Mouse (Mus musculus): ENCODE measurements around the gene Csrp1. TPM values are rescaled to one million over a fixed set of nuclear protein-coding genes. Genes with fewer than 3 reads are reported as not detected.
A peak's percentile ranks its signal among the peaks of the same experiment; 100 is the strongest.

Csrp1 gene
- polyA plus RNA-seq, 1 experiment = 178 TPM

- TF ChIP-seq CTCF (IDR thresholded peaks at IDR 0.05; ENCODE audit: low read depth, low read length) = peak; percentile 83
- no peak for TF ChIP-seq POLR2A (IDR thresholded peaks at IDR 0.05; ENCODE audit: insufficient read depth, low read length)
- no peak for TF ChIP-seq EP300 (IDR thresholded peaks at IDR 0.05; ENCODE audit: insufficient read depth, low read depth, low read length)
- no peak overlapping the region for H3K27ac ChIP-seq (ENCODE audit: insufficient read depth, low read length)
Observed at GRCm38 (mm10) chr1:135698996-135699705, 20.7 kb upstream of the Csrp1 start.

GRCm38 (mm10) chr1:135699892-135700291, 20.0 kb upstream of the Csrp1 start:
- Histone ChIP-seq H3K36me3 (ENCODE audit: control insufficient read depth, insufficient read depth, low read length, poor library complexity, severe bottlenecking) (no peaks in the 10 kb centered on the region), H3K9me3 (replicated peaks; ENCODE audit: control insufficient read depth, insufficient read depth, low read length, poor library complexity, severe bottlenecking) (no peaks in the 10 kb centered on the region), H3K9ac (ENCODE audit: low read depth, poor library complexity, severe bottlenecking) (0 out of 2 replicates have a peak overlapping the region, but pooled peaks have one; percentile 13), H3K27me3 (ENCODE audit: control insufficient read depth, insufficient read depth, low read length, poor library complexity, severe bottlenecking) (no peaks in the 10 kb centered on the region), H3K27ac (ENCODE audit: insufficient read depth, low read length) (no peak overlapping the region), H3K4me1 (ENCODE audit: control insufficient read depth, insufficient read depth, low read length) (peaks cover 4% of the 10 kb centered on the region), H3K4me3 (ENCODE audit: low read depth, low read length) (no peak overlapping the region)
- TF ChIP-seq EP300 (IDR thresholded peaks at IDR 0.05; ENCODE audit: insufficient read depth, low read depth, low read length) (no peak), CTCF (IDR thresholded peaks at IDR 0.05; ENCODE audit: low read depth, low read length) (no peak), POLR2A (IDR thresholded peaks at IDR 0.05; ENCODE audit: insufficient read depth, low read length) (no peak)

More at GRCm38 (mm10) chr1:135698996-135699705, 20.7 kb upstream of the Csrp1 start:
- peaks cover 4% of the 10 kb centered on the region for H3K4me1 ChIP-seq (ENCODE audit: control insufficient read depth, insufficient read depth, low read length)
- H3K9ac ChIP-seq (ENCODE audit: low read depth, poor library complexity, severe bottlenecking) = 0 out of 2 replicates have a peak overlapping the region, but pooled peaks have one; percentile 24
- peak overlapping the region; percentile 41 for H3K4me3 ChIP-seq (ENCODE audit: low read depth, low read length)
- no peaks in the 10 kb centered on the region for H3K36me3 ChIP-seq (ENCODE audit: control insufficient read depth, insufficient read depth, low read length, poor library complexity, severe bottlenecking)
- H3K9me3 ChIP-seq (replicated peaks; ENCODE audit: control insufficient read depth, insufficient read depth, low read length, poor library complexity, severe bottlenecking) = no peaks in the 10 kb centered on the region
- H3K27me3 ChIP-seq (ENCODE audit: control insufficient read depth, insufficient read depth, low read length, poor library complexity, severe bottlenecking) = no peaks in the 10 kb centered on the region

GRCm38 (mm10) chr1:135700605-135701004, 19.3 kb upstream of the Csrp1 start:
- Histone ChIP-seq H3K9ac (ENCODE audit: low read depth, poor library complexity, severe bottlenecking) (no peak overlapping the region), H3K27me3 (ENCODE audit: control insufficient read depth, insufficient read depth, low read length, poor library complexity, severe bottlenecking) (no peaks in the 10 kb centered on the region), H3K4me1 (ENCODE audit: control insufficient read depth, insufficient read depth, low read length) (peaks cover 4% of the 10 kb centered on the region), H3K27ac (ENCODE audit: insufficient read depth, low read length) (no peak overlapping the region), H3K4me3 (ENCODE audit: low read depth, low read length) (no peak overlapping the region), H3K9me3 (replicated peaks; ENCODE audit: control insufficient read depth, insufficient read depth, low read length, poor library complexity, severe bottlenecking) (no peaks in the 10 kb centered on the region), H3K36me3 (ENCODE audit: control insufficient read depth, insufficient read depth, low read length, poor library complexity, severe bottlenecking) (no peaks in the 10 kb centered on the region)
- TF ChIP-seq EP300 (IDR thresholded peaks at IDR 0.05; ENCODE audit: insufficient read depth, low read depth, low read length) = no peak
- no peak for TF ChIP-seq POLR2A (IDR thresholded peaks at IDR 0.05; ENCODE audit: insufficient read depth, low read length)
- peak; percentile 85 for TF ChIP-seq CTCF (IDR thresholded peaks at IDR 0.05; ENCODE audit: low read depth, low read length)

GRCm38 (mm10) chr1:135701314-135701713, 18.5 kb upstream of the Csrp1 start:
- TF ChIP-seq POLR2A (IDR thresholded peaks at IDR 0.05; ENCODE audit: insufficient read depth, low read length) (no peak), CTCF (IDR thresholded peaks at IDR 0.05; ENCODE audit: low read depth, low read length) (no peak), EP300 (IDR thresholded peaks at IDR 0.05; ENCODE audit: insufficient read depth, low read depth, low read length) (no peak)
- Histone ChIP-seq H3K27ac (ENCODE audit: insufficient read depth, low read length) (no peak overlapping the region), H3K9ac (ENCODE audit: low read depth, poor library complexity, severe bottlenecking) (no peak overlapping the region), H3K4me1 (ENCODE audit: control insufficient read depth, insufficient read depth, low read length) (peaks cover 4% of the 10 kb centered on the region), H3K36me3 (ENCODE audit: control insufficient read depth, insufficient read depth, low read length, poor library complexity, severe bottlenecking) (no peaks in the 10 kb centered on the region), H3K9me3 (replicated peaks; ENCODE audit: control insufficient read depth, insufficient read depth, low read length, poor library complexity, severe bottlenecking) (no peaks in the 10 kb centered on the region), H3K4me3 (ENCODE audit: low read depth, low read length) (no peak overlapping the region), H3K27me3 (ENCODE audit: control insufficient read depth, insufficient read depth, low read length, poor library complexity, severe bottlenecking) (no peaks in the 10 kb centered on the region)

- no peaks in the 10 kb centered on the region for H3K36me3 ChIP-seq (ENCODE audit: control insufficient read depth, insufficient read depth, low read length, poor library complexity, severe bottlenecking)
- TF ChIP-seq EP300 (IDR thresholded peaks at IDR 0.05; ENCODE audit: insufficient read depth, low read depth, low read length) (no peak), POLR2A (IDR thresholded peaks at IDR 0.05; ENCODE audit: insufficient read depth, low read length) (no peak)
- H3K9me3 ChIP-seq (replicated peaks; ENCODE audit: control insufficient read depth, insufficient read depth, low read length, poor library complexity, severe bottlenecking) = no peaks in the 10 kb centered on the region
- no peak overlapping the region for H3K4me3 ChIP-seq (ENCODE audit: low read depth, low read length)
- H3K27me3 ChIP-seq (ENCODE audit: control insufficient read depth, insufficient read depth, low read length, poor library complexity, severe bottlenecking) = no peaks in the 10 kb centered on the region
- H3K27ac ChIP-seq (ENCODE audit: insufficient read depth, low read length) = no peak overlapping the region
- peaks cover 2% of the 10 kb centered on the region for H3K4me1 ChIP-seq (ENCODE audit: control insufficient read depth, insufficient read depth, low read length)
- H3K9ac ChIP-seq (ENCODE audit: low read depth, poor library complexity, severe bottlenecking) = no peak overlapping the region
Observed at GRCm38 (mm10) chr1:135702722-135703121, 17.1 kb upstream of the Csrp1 start.

- no peak overlapping the region for H3K27ac ChIP-seq (ENCODE audit: insufficient read depth, low read length)
- H3K4me1 ChIP-seq (ENCODE audit: control insufficient read depth, insufficient read depth, low read length) = no peaks in the 10 kb centered on the region
- H3K4me3 ChIP-seq (ENCODE audit: low read depth, low read length) = no peak overlapping the region
- H3K9me3 ChIP-seq (replicated peaks; ENCODE audit: control insufficient read depth, insufficient read depth, low read length, poor library complexity, severe bottlenecking) = no peaks in the 10 kb centered on the region
- no peaks in the 10 kb centered on the region for H3K36me3 ChIP-seq (ENCODE audit: control insufficient read depth, insufficient read depth, low read length, poor library complexity, severe bottlenecking)
- no peaks in the 10 kb centered on the region for H3K27me3 ChIP-seq (ENCODE audit: control insufficient read depth, insufficient read depth, low read length, poor library complexity, severe bottlenecking)
- TF ChIP-seq CTCF (IDR thresholded peaks at IDR 0.05; ENCODE audit: low read depth, low read length) = no peak
- no peak for TF ChIP-seq EP300 (IDR thresholded peaks at IDR 0.05; ENCODE audit: insufficient read depth, low read depth, low read length)
- no peak for TF ChIP-seq POLR2A (IDR thresholded peaks at IDR 0.05; ENCODE audit: insufficient read depth, low read length)
- no peak overlapping the region for H3K9ac ChIP-seq (ENCODE audit: low read depth, poor library complexity, severe bottlenecking)
Observed at GRCm38 (mm10) chr1:135704317-135704821, 15.5 kb upstream of the Csrp1 start.
